Mouse (Mus musculus) lung, adult 2 months (tissue): ENCODE measurements at regions not wholly inside any gene's neighbourhood (a gene's known extent, or its start where the extent isn't known, plus 50 kb on each side); places are given as distances from the start of the nearest gene placed in this dataset.

ENCODE experiments used
- CTCF ChIP-seq: fragments of 200-500 bp; IDR thresholded peaks from 2 replicates; pipeline ENCODE4 v1.5.1; 2011; ENCODE audit warnings: mild to moderate bottlenecking, low read length, control low read depth; ENCODE audit not compliant: insufficient read depth
- POLR2A ChIP-seq: fragments of 200-500 bp; IDR thresholded peaks from 2 replicates; pipeline ENCODE4 v1.6.1; 2011; ENCODE audit warnings: low read depth, mild to moderate bottlenecking, control low read depth, low read length, borderline replicate concordance; ENCODE audit errors: extremely low read depth

- TF ChIP-seq POLR2A (no peak), CTCF (no peak)
These were observed 962.4 kb upstream of the Gm7489 start for GRCm38 (mm10) chr15:52922277-52922676.
